Mouse (Mus musculus): ENCODE data around the gene Tmem56. TPM values are rescaled to one million over a fixed set of nuclear protein-coding genes. Genes with fewer than 3 reads are reported as not detected.

The Tmem56 gene
- polyA plus RNA-seq (2016; fragmentation: Nextera tagmentation; extraction: Ambion mirVana): 1.4 and 2.3 TPM in 2 replicates

DNA sequence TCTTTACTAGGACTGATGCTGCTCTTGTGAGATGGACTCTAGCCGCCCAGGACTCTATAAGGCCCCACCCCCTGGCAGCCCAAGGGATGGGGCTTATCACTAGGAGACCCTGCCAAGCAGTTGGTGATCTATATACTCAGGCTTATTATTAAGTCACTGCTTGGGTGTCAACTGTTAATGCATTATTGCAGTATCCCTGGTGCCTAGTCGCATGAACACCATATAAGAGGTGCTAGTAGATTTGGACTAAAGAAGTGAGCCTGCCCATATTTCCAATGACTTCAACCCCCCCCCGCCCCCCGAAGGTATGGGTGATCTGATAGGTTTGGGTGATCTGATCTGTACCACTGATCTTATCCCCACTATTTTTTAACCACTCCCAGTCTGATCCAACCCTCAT lies at the start of gene Tmem56:
Gene Tmem56 (minus strand): TSS at position 101 of the 400 bp plus-strand sequence.
- Histone ChIP-seq H3K27ac (ENCODE audit: poor library complexity, severe bottlenecking) (no peak within 1 kb of the TSS), H3K4me3 (no peak within 1 kb of the TSS)
- 82% methylated on average over 4 of the region's 4 CpGs for WGBS

GRCm38 (mm10) chr3:121330244-121330646 lies 47.3 kb upstream of the Tmem56 start:
- no peak overlapping the region for H3K27ac ChIP-seq (ENCODE audit: poor library complexity, severe bottlenecking)

More for the DNA sequence above, at the start of gene Tmem56:
- H3K36me3 ChIP-seq: no peaks in the 10 kb centered on the region
- ATAC-seq (ENCODE audit: insufficient number of reproducible peaks, low FRiP score): no peak
- H3K4me2 ChIP-seq: no peak within 1 kb of the TSS
- no peaks in the 10 kb centered on the region for H3K4me1 ChIP-seq (replicated peaks)
- H3K9me3 ChIP-seq (replicated peaks): 0 out of 2 replicates have a peak, but pooled peaks cover 3% of the 10 kb centered on the region
- no peaks in the 10 kb centered on the region for H3K27me3 ChIP-seq (replicated peaks)
- H3K9ac ChIP-seq: no peak within 1 kb of the TSS

GRCm38 (mm10) chr3:121329647-121330046 lies 46.7 kb upstream of the Tmem56 start:
- H3K36me3 ChIP-seq: peaks cover 4% of the 10 kb centered on the region; the same call in 1 of the 2 replicates
- H3K4me3 ChIP-seq: no peak overlapping the region
- H3K9me3 ChIP-seq (replicated peaks): no peaks in the 10 kb centered on the region
- no peak for ATAC-seq (ENCODE audit: insufficient number of reproducible peaks, low FRiP score)
- no peaks in the 10 kb centered on the region for H3K4me1 ChIP-seq (replicated peaks)
- no peak overlapping the region for H3K27ac ChIP-seq (ENCODE audit: poor library complexity, severe bottlenecking)
- H3K27me3 ChIP-seq (replicated peaks): no peaks in the 10 kb centered on the region
- no peak overlapping the region for H3K9ac ChIP-seq
- WGBS: 61% methylated on average over 10 of the region's 10 CpGs
- no peak overlapping the region for H3K4me2 ChIP-seq

More at GRCm38 (mm10) chr3:121330244-121330646, 47.3 kb upstream of the Tmem56 start:
- 71% methylated on average over 7 of the region's 7 CpGs for WGBS
- no peak; the same call in 1 of the 2 replicates for ATAC-seq (ENCODE audit: insufficient number of reproducible peaks, low FRiP score)
- Histone ChIP-seq H3K27me3 (replicated peaks) (no peaks in the 10 kb centered on the region), H3K4me3 (no peak overlapping the region), H3K36me3 (peaks cover 4% of the 10 kb centered on the region; the same call in 1 of the 2 replicates), H3K9me3 (replicated peaks) (no peaks in the 10 kb centered on the region), H3K4me2 (no peak overlapping the region), H3K4me1 (replicated peaks) (no peaks in the 10 kb centered on the region), H3K9ac (no peak overlapping the region)

- H3K9ac ChIP-seq: no peak overlapping the region
- H3K27ac ChIP-seq (ENCODE audit: poor library complexity, severe bottlenecking): no peak overlapping the region
- H3K4me2 ChIP-seq: no peak overlapping the region
- WGBS: 76% methylated on average over 5 of the region's 5 CpGs
- no peaks in the 10 kb centered on the region for H3K27me3 ChIP-seq (replicated peaks)
- no peak for ATAC-seq (ENCODE audit: insufficient number of reproducible peaks, low FRiP score)
- no peak overlapping the region for H3K4me3 ChIP-seq
- peaks cover 16% of the 10 kb centered on the region; the same call in 1 of the 2 replicates for H3K36me3 ChIP-seq
- H3K4me1 ChIP-seq (replicated peaks): no peaks in the 10 kb centered on the region
- H3K9me3 ChIP-seq (replicated peaks): peaks cover 4% of the 10 kb centered on the region; the same call in 1 of the 2 replicates
Measured at GRCm38 (mm10) chr3:121327406-121327805, 44.5 kb upstream of the Tmem56 start.

GRCm38 (mm10) chr3:121323371-121323770 lies 40.5 kb upstream of the Tmem56 start:
- H3K27ac ChIP-seq (ENCODE audit: poor library complexity, severe bottlenecking): no peak overlapping the region
- H3K9ac ChIP-seq: no peak overlapping the region
- no peak overlapping the region for H3K4me2 ChIP-seq
- no peaks in the 10 kb centered on the region for H3K27me3 ChIP-seq (replicated peaks)
- no peak for ATAC-seq (ENCODE audit: insufficient number of reproducible peaks, low FRiP score)
- 92% methylated on average over 15 of the region's 15 CpGs for WGBS
- H3K36me3 ChIP-seq: peaks cover 17% of the 10 kb centered on the region
- no peaks in the 10 kb centered on the region for H3K4me1 ChIP-seq (replicated peaks)
- H3K9me3 ChIP-seq (replicated peaks): peaks cover 6% of the 10 kb centered on the region; the same call in 1 of the 2 replicates
- H3K4me3 ChIP-seq: no peak overlapping the region

DNA sequence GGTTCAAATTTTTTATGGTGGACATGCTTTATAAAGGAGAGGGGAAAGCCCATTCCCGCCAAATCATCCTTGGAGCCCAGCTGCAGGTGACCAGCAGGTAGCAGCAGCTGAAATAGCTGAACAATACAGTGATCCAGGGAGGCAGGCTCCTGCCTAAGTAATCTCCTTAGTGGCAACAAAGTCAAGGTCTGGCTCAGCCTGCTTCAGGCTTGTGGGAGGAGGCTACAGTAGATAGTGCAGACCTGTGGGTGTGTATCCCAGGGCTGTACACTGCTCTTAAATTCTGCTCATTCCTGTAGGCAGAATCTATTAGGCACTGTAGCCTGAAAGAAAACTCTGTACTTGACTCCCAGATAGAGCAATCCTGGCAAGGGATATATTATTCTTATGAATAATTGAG lies 38.0 kb upstream of the Tmem56 start:
- Histone ChIP-seq H3K9ac (no peak overlapping the region), H3K27ac (ENCODE audit: poor library complexity, severe bottlenecking) (no peak overlapping the region), H3K27me3 (replicated peaks) (no peaks in the 10 kb centered on the region), H3K4me1 (replicated peaks) (no peaks in the 10 kb centered on the region), H3K36me3 (peaks cover 21% of the 10 kb centered on the region), H3K4me3 (no peak overlapping the region), H3K4me2 (no peak overlapping the region), H3K9me3 (replicated peaks) (peaks cover 8% of the 10 kb centered on the region; the same call in 1 of the 2 replicates)
- WGBS: 87% methylated on average over 1 of the region's 1 CpGs
- ATAC-seq (ENCODE audit: insufficient number of reproducible peaks, low FRiP score): no peak

DNA sequence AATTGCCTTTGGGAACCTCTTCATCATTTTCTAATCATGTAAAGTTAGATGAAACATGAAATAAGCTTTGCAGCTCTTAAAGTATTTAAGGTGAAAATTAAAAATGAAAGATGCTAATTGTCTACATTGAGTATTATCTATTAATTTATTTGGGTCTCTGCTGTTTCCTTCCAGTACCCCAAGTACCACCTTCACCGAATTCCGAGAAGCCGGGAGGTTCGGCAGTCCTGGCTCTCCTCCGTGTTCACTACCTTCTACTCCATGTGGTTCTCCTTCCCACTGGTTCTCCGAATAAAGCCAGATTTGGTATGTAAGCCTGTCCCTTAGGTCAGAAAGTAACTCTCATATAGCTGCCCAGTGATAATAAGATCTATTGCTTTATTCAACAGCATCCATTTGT lies 37.0 kb upstream of the Tmem56 start:
- Histone ChIP-seq H3K4me3 (no peak overlapping the region), H3K9ac (no peak overlapping the region), H3K4me2 (no peak overlapping the region), H3K9me3 (replicated peaks) (peaks cover 8% of the 10 kb centered on the region; the same call in 1 of the 2 replicates), H3K4me1 (replicated peaks) (no peaks in the 10 kb centered on the region), H3K27ac (ENCODE audit: poor library complexity, severe bottlenecking) (no peak overlapping the region), H3K27me3 (replicated peaks) (no peaks in the 10 kb centered on the region), H3K36me3 (peaks cover 27% of the 10 kb centered on the region)
- ATAC-seq (ENCODE audit: insufficient number of reproducible peaks, low FRiP score): no peak
- 88% methylated on average over 6 of the region's 6 CpGs for WGBS

DNA sequence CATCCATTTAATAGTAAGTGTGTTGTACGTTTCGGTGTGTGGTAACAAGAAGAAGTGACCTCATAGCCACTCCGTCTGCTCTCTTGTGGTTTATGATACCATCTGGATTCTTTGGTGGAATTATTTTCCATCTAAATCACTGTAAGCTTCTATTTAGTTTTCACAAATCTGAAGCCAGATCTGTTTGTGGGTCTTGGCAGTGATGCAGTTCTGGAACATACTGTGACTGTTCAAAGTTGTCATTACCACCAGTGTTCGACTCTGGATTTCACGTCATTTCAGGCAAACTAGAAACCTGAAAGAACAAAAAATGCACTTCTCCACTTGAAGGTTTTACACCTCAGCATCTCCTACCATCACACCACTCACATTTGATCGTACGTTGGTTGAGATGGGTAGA lies 32.6 kb upstream of the Tmem56 start:
- Histone ChIP-seq H3K4me2 (no peak overlapping the region), H3K9me3 (replicated peaks) (0 out of 2 replicates have a peak, but pooled peaks cover 4% of the 10 kb centered on the region), H3K27me3 (replicated peaks) (no peaks in the 10 kb centered on the region), H3K4me1 (replicated peaks) (peaks cover 2% of the 10 kb centered on the region; the same call in 1 of the 2 replicates), H3K27ac (ENCODE audit: poor library complexity, severe bottlenecking) (no peak overlapping the region), H3K4me3 (no peak overlapping the region), H3K9ac (no peak overlapping the region), H3K36me3 (peaks cover 16% of the 10 kb centered on the region)
- 96% methylated on average over 7 of the region's 7 CpGs for WGBS
- ATAC-seq (ENCODE audit: insufficient number of reproducible peaks, low FRiP score): no peak

DNA sequence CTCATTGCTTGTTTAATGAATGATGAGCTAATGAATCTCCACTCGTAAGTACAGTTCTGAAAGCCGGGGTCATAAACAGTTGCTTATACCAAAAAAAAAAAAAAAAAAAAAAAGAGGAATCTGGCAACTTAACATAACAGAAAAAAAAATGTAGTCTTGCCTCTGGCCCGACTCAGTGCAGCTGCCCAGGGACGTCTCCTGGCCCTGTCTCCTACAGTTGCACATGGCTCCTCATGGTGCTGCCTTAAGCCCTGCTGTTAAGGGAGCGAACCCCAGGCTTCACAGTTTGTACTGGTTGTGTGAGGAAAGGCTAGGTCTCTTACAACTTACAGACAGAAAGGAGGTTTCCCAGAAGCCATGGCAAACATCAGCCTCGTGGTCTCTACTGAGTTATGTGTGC lies 31.3 kb upstream of the Tmem56 start:
- no peak overlapping the region for H3K27ac ChIP-seq (ENCODE audit: poor library complexity, severe bottlenecking)
- H3K9ac ChIP-seq: no peak overlapping the region
- peaks cover 2% of the 10 kb centered on the region; the same call in 1 of the 2 replicates for H3K4me1 ChIP-seq (replicated peaks)
- no peak overlapping the region for H3K4me2 ChIP-seq
- peaks cover 16% of the 10 kb centered on the region for H3K36me3 ChIP-seq
- no peaks in the 10 kb centered on the region for H3K27me3 ChIP-seq (replicated peaks)
- WGBS: 84% methylated on average over 6 of the region's 6 CpGs
- H3K9me3 ChIP-seq (replicated peaks): 0 out of 2 replicates have a peak, but pooled peaks cover 4% of the 10 kb centered on the region
- ATAC-seq (ENCODE audit: insufficient number of reproducible peaks, low FRiP score): no peak
- H3K4me3 ChIP-seq: no peak overlapping the region

DNA sequence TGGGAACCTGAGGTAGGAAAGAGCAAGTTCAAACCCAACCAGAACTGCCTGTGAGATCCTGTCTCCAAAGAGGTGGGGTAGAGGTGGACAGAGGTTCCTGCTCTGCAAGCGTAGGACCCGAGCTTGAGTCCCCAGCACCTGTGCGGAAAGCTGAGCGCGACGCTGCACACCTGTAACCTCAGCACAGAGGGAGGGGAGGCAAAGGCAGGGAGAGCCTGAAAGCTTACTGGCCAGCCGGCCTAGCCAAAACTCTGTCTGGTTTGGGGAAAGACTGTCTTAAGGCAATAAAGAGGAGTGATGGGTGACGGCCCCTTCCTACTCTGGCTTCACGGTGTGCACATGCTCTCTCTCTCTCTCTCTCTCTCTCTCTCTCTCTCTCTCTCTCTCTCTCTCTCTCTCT lies 30.1 kb upstream of the Tmem56 start:
- Histone ChIP-seq H3K9ac (no peak overlapping the region), H3K4me2 (no peak overlapping the region), H3K4me1 (replicated peaks) (peaks cover 2% of the 10 kb centered on the region; the same call in 1 of the 2 replicates), H3K36me3 (peaks cover 16% of the 10 kb centered on the region), H3K27me3 (replicated peaks) (no peaks in the 10 kb centered on the region), H3K4me3 (no peak overlapping the region), H3K9me3 (replicated peaks) (no peaks in the 10 kb centered on the region), H3K27ac (ENCODE audit: poor library complexity, severe bottlenecking) (no peak overlapping the region)
- 72% methylated on average over 9 of the region's 9 CpGs for WGBS
- ATAC-seq (ENCODE audit: insufficient number of reproducible peaks, low FRiP score): no peak

DNA sequence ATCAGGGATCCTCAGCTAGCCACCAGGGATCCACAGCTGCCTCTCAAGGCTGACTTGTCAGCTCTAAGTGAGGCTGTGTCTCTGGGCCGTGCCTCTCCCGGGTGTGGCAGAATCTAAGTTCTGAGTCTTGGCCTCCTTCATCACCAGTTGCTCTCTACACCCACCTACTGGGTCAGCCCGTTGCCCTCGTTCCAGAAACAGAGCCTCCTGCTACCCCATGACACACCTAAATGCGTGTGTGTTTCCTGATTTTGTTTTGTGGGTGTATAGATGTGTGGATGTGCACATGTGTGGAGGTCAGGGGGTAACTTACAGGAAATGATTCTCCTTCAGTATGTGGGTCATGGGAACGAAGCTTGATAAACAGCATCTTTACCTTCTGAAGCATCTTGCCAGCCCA lies 29.5 kb upstream of the Tmem56 start:
- H3K4me1 ChIP-seq (replicated peaks): peaks cover 2% of the 10 kb centered on the region; the same call in 1 of the 2 replicates
- WGBS: 76% methylated on average over 6 of the region's 6 CpGs
- peaks cover 16% of the 10 kb centered on the region for H3K36me3 ChIP-seq
- no peak overlapping the region for H3K4me2 ChIP-seq
- H3K9ac ChIP-seq: no peak overlapping the region
- H3K9me3 ChIP-seq (replicated peaks): no peaks in the 10 kb centered on the region
- H3K4me3 ChIP-seq: no peak overlapping the region
- H3K27ac ChIP-seq (ENCODE audit: poor library complexity, severe bottlenecking): no peak overlapping the region
- ATAC-seq (ENCODE audit: insufficient number of reproducible peaks, low FRiP score): no peak
- no peaks in the 10 kb centered on the region for H3K27me3 ChIP-seq (replicated peaks)

Data from heart, embryonic 12.5 days (tissue).